Mouse (Mus musculus) bone marrow macrophage, adult 2 months (primary cell): ENCODE measurements around the gene Ufc1.

Source experiments
- CTCF ChIP-seq: IDR thresholded peaks from 2 replicates; pipeline ENCODE4 v1.5.1; 2012; ENCODE audit warnings: low read depth, mild to moderate bottlenecking, low read length, moderate library complexity
- POLR2A ChIP-seq: IDR thresholded peaks from 2 replicates; pipeline ENCODE4 v1.6.1; 2012; ENCODE audit warnings: mild to moderate bottlenecking, low read depth, low read length, borderline replicate concordance

DNA sequence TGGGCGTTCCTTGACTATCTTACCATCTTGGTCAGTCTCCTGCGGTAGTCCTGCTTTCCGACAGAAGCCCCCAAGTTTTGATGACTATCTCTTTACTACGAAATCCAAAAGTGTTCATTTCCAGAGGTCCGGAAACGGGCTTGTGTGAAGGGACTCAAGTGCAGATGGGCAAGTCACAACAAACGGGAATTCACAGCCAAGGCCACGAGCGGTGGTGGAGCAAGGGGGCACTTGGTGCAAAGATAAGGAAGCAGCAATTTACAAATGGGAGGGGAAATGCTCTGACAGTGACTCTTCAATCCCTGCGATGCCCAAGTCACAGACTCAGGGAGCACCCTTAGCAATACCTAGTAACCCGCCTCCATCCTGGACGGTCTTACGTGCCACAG, 47.4 kb downstream of the Ufc1 start:
- TF ChIP-seq POLR2A = 0 out of 2 replicates have a peak, but pooled peaks have one; percentile 8
- TF ChIP-seq CTCF = no peak
